Mouse (Mus musculus) T-helper 17 cell (primary cell): ENCODE results near the gene Tmem239.

Source experiments
- in situ Hi-C, 2 experiments: fragments of 300-600 bp; cut with MboI, MseI; formaldehyde crosslinking; loops; 1 replicate in 1 of 2; 2 replicates in 1 of 2; pipeline ENCODE4 v1.15.1; 2025; ENCODE audit warnings: high pct_unique_total_duplicates in 2 of 2

The Tmem239 gene

DNA sequence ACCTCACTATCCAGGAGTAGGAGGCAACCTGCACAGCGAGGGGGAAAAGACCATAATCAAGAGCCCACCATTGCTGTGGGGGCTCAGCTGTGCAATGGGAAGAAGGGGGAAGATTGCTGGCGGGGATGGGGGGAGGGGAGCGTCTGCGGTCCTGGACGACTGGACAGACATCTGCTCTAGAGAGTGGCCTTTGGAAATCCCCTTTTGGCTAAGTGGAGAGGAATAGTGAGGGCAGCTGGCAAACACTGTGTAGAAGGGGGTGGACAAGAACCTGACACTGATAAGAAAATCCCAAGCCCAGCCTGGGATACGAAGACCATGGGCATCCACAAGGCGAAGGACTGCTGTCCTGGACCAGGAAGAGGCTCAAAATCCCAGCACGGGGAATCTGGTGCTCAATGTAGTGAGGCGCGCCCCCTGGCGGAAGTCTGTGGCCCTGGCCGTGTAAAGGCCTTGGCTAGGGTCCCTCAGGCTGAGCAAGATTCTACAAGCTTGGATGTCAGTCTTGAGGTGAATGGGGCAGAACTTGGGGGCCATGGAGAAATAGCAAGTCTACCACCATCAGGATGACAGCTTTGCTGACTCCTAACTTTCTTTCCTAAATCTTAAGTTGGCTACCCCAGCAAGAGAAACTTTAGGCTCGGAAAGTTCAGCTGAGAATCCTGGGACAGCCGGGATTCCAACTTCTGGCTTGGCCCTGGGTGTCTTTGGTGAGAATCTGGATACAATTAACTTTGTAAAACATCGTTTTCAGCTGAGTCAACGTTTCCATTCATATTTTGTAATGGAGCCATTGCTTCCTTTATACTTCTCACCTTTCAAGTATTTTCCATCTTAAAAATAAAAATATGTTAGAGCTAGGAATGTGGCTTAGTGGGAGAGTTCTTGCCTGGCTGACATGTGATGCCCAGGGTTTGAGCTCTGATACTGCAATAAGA, 5.5 kb downstream of the Tmem239 start:
- in situ Hi-C loops, result no loop called here

DNA sequence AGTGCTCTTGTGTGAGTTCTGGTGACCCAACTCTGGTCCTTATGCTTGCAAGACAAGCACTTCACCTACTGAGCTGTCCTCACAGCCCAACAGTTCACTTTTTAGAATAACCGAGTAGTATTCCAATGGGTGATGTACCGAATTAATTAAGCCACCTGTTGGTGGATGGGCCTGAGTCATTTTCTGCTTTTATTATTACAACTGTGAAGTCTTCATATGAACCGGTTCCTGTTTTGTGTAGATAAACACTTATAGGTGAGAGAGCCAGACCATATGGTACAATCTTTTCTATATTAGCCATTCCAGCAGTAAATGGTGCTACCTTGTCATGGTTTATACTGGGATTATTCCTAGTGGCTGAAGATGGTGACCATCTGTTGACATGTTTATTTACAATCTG, 6.5 kb downstream of the Tmem239 start:
- in situ Hi-C loops, result no loop called here

DNA sequence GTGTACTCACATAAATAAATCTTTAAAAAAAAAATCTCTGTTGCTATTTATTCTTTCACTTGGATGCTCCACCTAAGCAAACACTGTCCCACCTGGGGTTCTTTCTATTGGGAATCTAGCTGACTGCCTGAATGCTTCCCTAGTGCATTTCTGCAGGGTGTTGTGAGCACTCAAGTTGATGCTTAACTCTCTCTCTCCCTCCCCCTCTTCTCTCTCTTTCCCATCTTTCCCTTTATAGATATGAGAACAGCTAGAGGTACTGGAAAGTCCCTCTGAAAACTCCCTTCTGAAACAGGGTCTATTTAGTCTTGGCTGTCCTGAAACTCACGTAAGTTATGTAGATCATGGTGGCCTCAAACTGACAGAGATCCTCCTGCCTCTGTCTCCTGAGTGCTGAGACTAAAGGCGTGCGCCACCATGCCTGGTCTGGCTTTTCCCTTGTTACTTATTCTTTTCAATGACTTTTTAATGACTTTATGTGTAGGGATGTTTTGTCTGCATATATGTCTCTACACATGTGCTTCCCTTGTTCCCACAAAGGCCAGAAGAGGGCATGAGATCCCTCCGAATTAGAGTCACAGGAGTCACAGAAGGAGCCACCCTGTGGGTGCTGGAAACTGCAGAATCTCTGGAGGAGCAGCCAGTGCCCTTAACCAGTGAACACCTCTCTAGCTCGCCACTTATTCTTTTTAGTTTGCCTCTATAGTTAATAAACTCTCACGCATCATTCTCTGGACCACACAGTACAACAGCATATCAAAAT, 8.0 kb downstream of the Tmem239 start:
- in situ Hi-C loops, result no loop called here

DNA sequence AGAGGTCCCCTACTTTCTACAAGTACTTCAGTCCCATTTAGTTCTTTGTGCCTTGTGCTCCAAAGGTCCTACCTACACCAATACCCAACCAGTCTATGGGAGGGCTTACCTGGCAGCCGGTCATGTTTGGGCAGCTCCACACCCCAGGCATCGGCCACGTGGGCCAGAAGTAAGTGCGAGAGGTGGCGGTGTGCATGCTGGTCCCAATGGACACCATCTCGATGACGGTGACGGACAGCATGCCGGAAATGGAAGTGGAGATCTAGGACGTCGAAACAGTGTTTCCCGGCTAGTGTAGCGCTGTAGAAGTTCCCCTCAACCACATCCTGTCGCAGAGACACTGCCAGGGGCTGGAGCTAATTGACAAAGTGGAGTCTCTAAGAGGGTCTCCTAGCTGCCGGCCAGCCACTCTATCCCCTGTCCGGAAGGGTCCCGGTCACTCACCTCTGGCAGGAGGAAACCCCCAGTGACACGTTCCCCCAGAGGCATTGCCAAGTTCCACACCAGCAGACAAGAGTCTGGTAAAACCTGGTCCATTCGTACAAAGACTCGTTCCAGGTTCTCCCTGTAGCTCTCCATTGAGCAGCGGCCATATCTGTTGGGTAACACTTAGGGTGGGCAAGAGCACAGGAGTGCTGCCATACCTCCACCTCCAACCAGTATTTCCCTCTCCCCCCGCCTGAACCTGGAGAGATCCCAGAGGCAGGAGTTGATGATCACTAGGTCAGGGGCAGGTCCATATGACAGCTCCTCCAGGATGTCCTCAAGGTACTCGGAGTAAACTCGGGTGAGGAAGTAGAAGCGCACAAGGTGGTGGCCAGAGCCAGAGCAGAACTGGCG, 15.7 kb downstream of the Tmem239 start:
- in situ Hi-C loops, result loop anchor here (5.0 kb wide), 2 partner anchors 130 to 140 kb away; partner anchors contain the start of gene Idh3b (in 1 of the 2)

DNA sequence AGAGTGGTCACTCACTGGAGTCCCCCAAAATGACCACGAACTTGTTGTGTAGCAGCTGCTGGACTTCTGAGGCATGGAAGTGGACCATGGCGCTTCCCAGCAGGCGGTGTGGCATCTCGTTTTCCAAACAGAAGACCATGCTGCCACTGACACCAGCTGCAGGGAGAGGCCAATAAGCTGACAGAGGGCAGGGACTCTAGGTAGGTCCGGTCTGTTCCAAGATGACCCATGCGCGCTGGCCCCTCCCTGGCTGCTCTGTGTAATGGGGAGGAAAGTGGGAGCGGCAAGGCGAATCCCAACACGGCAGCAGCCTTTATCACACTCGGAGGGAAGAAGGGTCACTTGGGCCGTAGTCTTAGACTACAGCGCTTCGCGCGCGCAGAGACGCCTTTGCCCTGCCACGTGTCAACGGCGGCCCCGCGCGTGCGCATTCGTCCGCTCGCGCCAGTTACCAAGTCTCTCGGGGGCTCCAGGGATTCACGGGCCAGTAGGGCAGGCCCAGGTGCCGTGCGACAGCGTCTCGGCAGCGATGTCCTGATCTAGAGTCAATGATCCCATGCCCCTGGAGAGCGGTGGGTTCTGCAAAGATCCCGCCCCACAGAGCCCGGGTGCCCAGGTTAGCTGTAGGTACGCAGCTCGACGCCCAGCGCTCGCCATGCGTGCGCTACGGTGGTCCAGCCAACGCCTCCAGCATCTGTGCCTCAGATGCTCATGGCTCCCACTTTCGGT, 17.3 kb downstream of the Tmem239 start:
- in situ Hi-C loops, result loop anchor here (5.0 kb wide), 2 partner anchors 131 to 141 kb away; partner anchors contain the start of gene Idh3b (in 1 of the 2)

DNA sequence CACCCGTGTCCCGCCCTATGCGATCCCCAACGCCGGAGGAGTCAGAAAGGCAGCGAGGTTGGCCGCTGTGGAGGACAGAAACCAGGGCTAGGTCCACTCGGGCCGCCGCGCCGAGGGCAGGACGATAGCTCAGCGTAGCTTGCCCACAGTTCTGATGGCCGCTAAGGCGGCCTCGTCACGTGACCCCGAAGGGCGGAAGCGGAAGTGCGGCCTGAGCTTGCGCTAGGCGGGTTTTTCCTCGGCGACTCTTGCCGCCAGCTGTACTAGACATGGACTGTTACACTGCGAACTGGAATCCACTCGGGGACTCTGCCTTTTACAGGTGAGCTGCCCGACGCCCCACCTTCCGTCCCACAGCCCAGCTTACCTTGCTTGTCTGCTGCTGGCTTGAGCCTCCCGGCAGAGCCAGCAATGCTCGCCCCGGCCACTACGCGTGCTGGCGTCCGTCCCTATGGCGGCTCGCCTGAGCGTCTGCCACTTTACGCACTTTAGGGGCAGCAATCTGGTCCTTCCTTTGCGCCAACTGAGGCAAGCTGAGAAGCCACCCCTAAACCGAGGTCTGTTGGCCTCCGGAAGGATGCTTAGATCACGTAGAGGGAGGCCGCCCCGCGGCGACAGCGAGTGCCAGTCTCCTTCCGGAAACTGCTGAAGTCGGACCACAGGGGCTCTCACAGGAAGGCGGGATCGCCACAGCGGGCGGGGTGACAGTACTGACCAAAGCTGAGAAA, 18.0 kb downstream of the Tmem239 start, which contains the start of the genes Vps16 and Pced1a:
Gene Vps16, plus strand, starts transcription at position 214 of the 728 bp plus-strand sequence.
Gene Pced1a, minus strand, starts transcription at position 576 of the 728 bp plus-strand sequence.
- in situ Hi-C loops, result loop anchor here (5.0 kb wide), 2 partner anchors 132 to 142 kb away; partner anchors contain the start of gene Idh3b (in 1 of the 2)

DNA sequence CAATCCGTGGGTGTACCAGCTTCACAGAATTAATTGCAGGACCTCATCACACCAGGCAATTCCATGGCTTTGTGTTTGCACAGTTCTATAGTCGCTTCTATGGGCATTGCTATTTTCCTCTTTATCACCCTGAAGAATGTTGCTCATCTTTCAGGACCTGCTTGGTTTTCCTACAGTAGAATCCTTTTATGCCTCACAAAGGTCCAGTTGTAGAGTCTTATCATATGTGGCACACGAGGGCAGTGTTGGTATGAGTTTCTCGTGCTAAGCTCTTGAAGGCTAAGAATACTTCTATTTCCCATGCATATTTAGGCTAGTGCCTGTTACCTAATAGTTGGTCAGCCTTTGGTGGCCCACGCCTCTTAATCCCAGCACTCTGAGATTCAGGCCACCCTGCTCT, 18.8 kb downstream of the Tmem239 start:
- in situ Hi-C loops, result no loop called here

DNA sequence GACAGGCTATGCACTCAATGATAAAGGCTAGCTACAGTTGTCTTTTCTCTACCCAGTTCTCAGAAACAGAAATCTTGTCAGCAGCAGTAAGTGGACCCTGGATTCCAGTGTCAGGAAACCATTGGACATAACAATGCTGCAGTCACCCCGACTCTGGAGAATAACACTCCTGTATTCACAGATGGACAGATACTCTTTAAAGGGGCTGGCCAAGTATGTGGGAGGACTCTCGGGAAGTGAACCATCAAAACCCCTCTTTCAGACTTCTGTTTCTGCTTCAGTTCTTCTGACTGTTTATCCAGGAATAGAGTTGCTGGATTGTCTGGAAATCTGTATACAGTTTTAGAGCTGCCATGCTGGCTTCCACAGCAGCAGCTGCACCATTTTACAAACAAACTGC, 23.6 kb downstream of the Tmem239 start:
- in situ Hi-C loops, result loop anchor here in 1 of 2 experiments (10.0 kb wide), 1 partner anchor 125 kb away; no protein-coding TSS in a partner anchor

DNA sequence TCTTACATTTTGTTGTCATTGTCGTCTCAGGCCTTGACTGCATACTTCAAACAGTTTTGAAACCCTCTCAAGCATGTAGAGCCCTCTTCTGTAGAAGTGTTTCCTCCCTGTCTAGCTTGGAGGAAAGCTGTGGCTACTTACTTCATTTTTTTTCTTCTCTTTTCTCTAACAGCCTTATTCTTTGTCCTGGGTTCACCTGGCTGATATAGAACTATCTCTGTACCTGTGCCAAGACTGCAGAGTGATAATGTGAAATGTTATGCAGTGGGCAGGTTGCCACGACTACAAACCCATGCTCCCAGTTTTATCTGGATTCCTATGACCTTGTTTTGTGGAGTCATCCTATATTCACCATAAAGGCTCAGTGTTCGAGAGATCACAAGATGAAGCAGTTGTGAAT, 24.2 kb downstream of the Tmem239 start:
- in situ Hi-C loops, result loop anchor here in 1 of 2 experiments (10.0 kb wide), 1 partner anchor 124 kb away; no protein-coding TSS in a partner anchor

DNA sequence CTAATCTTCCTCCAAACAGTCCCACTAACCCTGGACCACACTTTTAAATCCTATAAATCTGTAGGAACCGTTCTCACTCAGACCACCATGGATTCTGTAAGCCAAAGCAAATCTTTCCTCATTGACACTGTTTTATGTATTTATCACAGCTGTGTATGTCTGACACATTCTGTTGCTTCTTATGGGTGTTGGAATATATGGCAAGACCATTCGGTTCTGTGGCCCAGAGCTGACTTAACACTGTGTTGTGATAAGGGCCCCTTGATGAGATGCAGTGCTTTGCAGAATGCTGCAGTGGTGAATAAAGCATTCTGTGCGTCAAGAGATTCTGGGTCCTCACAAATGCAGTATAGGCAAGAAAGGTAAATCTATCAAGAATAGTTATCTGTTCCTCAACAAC, 25.9 kb downstream of the Tmem239 start:
- in situ Hi-C loops, result loop anchor here in 1 of 2 experiments (10.0 kb wide), 1 partner anchor 123 kb away; no protein-coding TSS in a partner anchor

DNA sequence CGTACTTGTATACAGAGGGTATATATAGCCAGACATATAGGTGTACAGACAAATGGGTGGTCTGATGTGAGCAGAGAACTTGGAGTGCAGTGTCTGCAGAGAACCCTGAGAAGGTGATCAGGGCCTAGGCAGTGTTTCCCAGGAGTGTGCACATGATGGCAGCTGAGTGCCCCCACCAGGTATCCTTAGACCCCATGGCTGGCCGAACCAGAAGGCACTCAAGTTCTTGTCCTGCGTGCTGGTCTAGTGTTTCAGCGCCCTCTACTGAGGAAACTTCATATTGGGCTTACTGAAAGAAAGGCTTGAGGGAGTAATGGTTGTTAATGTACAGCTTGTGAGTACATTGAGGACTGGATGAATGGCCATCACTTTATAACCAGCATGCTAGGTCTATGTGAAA, 26.9 kb downstream of the Tmem239 start:
- in situ Hi-C loops, result loop anchor here in 1 of 2 experiments (10.0 kb wide), 1 partner anchor 122 kb away; no protein-coding TSS in a partner anchor

DNA sequence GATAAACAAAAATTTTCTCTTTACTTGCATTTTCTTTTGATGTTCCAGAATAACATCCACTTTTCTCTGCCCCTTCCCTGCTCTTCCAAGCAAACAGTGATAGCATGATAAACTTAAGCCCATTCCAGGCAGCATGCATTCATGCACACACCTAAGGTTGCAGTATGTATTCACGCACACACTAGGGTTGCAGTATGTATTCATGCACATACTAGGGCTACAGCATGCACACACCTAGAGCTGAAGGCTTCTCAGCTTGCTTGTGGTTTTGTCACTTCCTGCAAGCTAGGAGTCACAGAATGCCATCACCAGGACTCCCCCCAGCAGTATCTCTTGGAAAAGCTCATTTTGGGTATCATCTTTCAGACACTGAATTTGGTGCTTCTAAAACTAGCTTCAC, 30.5 kb downstream of the Tmem239 start:
- in situ Hi-C loops, result loop anchor here in 1 of 2 experiments (10.0 kb wide), 1 partner anchor 118 kb away; no protein-coding TSS in a partner anchor

DNA sequence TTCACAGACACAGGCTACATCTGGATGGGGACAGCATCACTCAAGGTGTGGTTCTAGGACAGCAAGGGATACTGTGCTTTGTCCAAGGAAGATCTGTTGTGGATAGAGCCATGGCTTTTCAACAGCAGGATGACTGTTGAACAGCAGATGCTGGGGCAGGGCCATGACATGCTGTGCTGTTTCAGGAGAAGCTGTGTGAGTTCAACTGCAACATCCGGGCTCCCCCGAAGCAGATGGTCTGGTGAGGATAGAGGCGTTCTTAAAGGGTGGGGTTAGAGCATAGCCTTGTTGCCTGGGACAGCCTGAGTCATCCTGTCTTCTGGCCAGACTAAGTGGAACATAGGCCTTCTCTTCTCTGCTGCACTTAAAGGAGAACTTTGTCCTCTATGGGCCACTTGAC, 32.6 kb downstream of the Tmem239 start:
- in situ Hi-C loops, result loop anchor here in 1 of 2 experiments (10.0 kb wide), 1 partner anchor 116 kb away; no protein-coding TSS in a partner anchor

DNA sequence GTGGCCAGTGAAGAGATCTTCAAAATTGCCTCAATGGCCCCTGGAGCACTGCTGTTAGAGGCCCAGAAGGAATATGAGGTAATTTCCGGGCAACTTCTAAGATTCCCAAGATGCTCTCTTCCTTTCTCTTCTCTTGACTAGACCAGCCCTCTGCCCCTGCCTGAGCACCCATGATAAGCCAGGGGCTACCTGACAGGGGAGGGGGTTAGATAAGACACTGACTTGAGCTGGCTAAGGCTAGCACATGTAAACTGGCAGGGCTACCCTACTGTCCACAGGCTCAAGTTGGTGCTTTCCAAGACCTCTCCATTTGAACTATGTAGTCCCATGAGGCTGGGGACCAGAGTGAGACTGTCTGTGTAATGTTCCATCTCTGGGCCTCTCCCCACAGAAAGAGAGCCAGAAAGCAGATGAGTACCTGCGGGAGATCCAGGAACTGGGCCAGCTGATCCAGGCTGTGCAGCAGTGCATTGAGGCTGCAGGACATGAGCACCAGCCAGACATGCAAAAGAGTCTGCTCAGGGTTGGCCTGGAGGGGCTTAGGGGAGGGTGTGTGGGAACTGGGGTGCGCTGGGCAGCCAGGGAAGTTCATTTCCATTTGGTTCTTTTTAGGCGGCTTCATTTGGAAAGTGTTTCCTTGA, 33.7 kb downstream of the Tmem239 start:
- in situ Hi-C loops, result loop anchor here in 1 of 2 experiments (10.0 kb wide), 1 partner anchor 115 kb away; no protein-coding TSS in a partner anchor

DNA sequence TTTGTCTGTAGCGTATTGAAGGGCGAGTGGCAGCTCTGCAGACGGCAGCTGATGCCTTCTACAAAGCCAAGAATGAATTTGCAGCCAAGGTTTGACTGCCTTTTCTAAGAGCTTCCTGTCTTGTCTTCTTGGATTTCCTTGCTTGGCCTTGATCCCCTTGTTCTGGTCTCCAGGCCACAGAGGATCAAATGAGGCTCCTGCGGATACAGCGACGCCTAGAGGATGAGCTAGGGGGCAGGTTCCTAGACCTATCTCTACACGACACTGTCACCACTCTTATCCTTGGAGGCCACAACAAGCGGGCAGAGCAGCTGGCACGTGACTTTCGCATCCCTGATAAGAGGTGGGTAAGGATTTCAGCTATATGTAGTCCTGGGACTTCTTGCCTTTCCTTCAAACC, 35.9 kb downstream of the Tmem239 start:
- in situ Hi-C loops, result no loop called here

DNA sequence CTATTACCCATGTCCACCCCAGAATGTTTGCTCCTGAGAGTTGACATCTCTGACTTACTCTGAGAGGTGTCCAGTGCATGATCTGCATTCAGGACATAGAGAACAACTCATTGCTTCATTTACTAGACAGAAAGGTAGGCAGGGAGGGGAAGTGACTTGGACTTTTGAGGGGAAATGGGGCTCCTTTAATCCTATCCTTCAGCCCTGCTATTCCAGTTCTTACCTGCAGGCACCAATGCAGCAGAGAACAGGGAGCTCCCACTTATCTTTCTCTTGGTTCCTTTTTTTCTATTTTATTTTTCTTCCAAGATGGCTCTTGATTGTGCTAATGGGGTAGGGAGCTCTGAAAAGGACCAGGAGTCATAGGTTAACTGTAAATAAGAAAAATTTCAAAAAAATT, 42.2 kb downstream of the Tmem239 start:
- in situ Hi-C loops, result no loop called here

DNA sequence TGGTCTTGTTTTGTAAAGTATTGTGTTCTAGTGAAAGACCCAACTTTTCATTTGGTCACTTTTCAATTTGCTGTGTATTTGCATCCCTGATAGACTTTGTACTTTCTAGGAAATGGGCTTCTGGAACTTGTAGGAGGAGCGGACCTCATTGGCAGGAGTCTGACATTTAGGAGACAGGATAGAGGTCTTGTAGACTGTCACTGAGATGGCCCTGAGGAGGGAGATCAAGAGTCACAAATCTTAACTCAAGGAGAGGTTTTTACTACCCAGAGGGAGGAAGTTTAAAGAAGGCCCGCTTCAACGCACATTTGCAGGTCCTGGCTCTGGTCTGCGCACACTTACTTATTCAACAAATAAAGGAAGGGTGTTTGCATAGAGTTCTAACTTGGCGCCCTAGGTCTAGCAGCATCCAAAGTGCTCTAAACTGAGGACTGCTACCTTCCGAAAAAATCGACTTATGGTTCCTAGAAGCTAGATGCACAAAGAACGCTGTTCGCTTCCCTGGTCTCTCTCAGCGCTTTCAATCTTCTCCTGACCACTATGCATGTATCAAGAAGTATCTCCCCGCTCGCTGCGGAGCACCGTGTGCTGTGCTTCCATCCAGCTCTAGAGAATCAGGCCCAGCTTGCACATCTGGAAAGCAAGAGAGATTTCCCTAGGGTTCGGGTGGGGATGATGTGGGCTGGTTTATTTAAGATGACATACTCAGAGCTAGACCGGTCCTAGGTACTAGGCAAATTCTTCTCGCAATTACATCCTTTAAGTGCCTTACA, 42.9 kb downstream of the Tmem239 start:
- in situ Hi-C loops, result no loop called here
